Mouse (Mus musculus) kidney, embryonic 14.5 days (tissue): ENCODE data around the gene Hcn2. TPM values are rescaled to one million over a fixed set of nuclear protein-coding genes. Genes with fewer than 3 reads are reported as not detected.

Experiments
- ATAC-seq: fragments of 200-750 bp; cut with Nextera tagmentation; 2 replicates; pipeline ENCODE4 v1.8.0; 2017; ENCODE audit warnings: moderate number of reproducible peaks, mild to moderate bottlenecking, moderate TSS enrichment, moderate library complexity; ENCODE audit not compliant: low FRiP score, low TSS enrichment
- H3K27ac ChIP-seq: fragments of 300-500 bp; sonication (generic); 2 replicates; pipeline ENCODE4 v1.5.1; 2014; ENCODE audit warnings: low read depth, mild to moderate bottlenecking, low read length, moderate library complexity, mixed read lengths
- H3K27me3 ChIP-seq: fragments of 300-500 bp; sonication (generic); 2 replicates; pipeline ENCODE4 v1.6.1; 2014; ENCODE audit warnings: mild to moderate bottlenecking, low read length; ENCODE audit not compliant: control insufficient read depth, insufficient read depth
- H3K36me3 ChIP-seq: fragments of 300-500 bp; sonication (generic); 2 replicates; pipeline ENCODE4 v1.6.1; 2014; ENCODE audit warnings: low read length, mixed read lengths; ENCODE audit not compliant: control insufficient read depth, insufficient read depth
- H3K4me1 ChIP-seq: fragments of 300-500 bp; sonication (generic); 2 replicates; pipeline ENCODE4 v1.6.1; 2014; ENCODE audit warnings: low read length, mixed read lengths; ENCODE audit not compliant: control insufficient read depth, insufficient read depth
- H3K4me2 ChIP-seq: fragments of 300-500 bp; sonication (generic); replicated peaks from 2 replicates; pipeline ENCODE4 v1.6.1; 2014; ENCODE audit warnings: low read depth, mild to moderate bottlenecking, low read length
- H3K4me3 ChIP-seq: fragments of 300-500 bp; sonication (generic); 2 replicates; pipeline ENCODE4 v1.5.1; 2014; ENCODE audit warnings: mild to moderate bottlenecking, low read length
- H3K9ac ChIP-seq: fragments of 300-500 bp; sonication (generic); 2 replicates; pipeline ENCODE4 v1.6.1; 2014; ENCODE audit warnings: low read depth, mild to moderate bottlenecking, low read length, moderate library complexity
- H3K9me3 ChIP-seq: fragments of 300-500 bp; sonication (generic); 2 replicates; pipeline ENCODE4 v1.6.1; 2016; ENCODE audit warnings: low read length; ENCODE audit not compliant: control insufficient read depth
- WGBS: fragments of 180-500 bp; shearing (Covaris S2); extraction: QIAGEN DNeasy Blood & Tissue Kit; methylation state at CpG from one replicate; pipeline ENCODE4 v1.1.7; 2014; 5-methylcytosine and 5-hydroxymethylcytosine counted together
- polyA plus RNA-seq: library from polyadenylated mRNA; unstranded; fragments of >200 nt; fragmentation: Nextera tagmentation; extraction: Ambion mirVana; gene quantifications from 2 replicates; pipeline ENCODE4 v1.2.1, GENCODE M21; 2014

Gene Hcn2
- polyA plus RNA-seq, 1 experiment from 2014 or later: 0.11 TPM

DNA sequence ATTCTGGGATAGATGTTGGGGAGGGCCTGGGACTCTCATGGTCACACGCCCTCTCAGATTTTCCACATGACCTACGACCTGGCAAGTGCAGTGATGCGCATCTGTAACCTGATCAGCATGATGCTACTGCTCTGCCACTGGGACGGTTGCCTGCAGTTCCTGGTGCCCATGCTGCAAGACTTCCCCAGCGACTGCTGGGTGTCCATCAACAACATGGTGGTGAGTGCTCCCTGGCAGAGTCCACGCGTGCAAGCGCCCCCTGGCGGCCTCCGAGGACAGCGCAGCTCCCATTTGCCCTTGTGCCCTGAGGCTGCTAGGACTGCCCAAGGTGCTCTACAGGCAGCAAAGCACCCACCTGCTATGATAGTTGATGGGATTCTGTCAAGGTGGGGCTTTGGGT lies 9.7 kb downstream of the Hcn2 start:
- H3K36me3 ChIP-seq: no peaks in the 10 kb centered on the region
- 21% methylated on average over 11 of the region's 11 CpGs for WGBS
- H3K27ac ChIP-seq: no peak overlapping the region
- H3K9me3 ChIP-seq: no peaks in the 10 kb centered on the region
- peak; percentile 76 for ATAC-seq
- H3K27me3 ChIP-seq: no peaks in the 10 kb centered on the region
- H3K4me2 ChIP-seq: no peak overlapping the region
- 0 out of 2 replicates have a peak, but pooled peaks cover 4% of the 10 kb centered on the region for H3K4me1 ChIP-seq
- H3K4me3 ChIP-seq: no peak overlapping the region
- no peak overlapping the region for H3K9ac ChIP-seq

DNA sequence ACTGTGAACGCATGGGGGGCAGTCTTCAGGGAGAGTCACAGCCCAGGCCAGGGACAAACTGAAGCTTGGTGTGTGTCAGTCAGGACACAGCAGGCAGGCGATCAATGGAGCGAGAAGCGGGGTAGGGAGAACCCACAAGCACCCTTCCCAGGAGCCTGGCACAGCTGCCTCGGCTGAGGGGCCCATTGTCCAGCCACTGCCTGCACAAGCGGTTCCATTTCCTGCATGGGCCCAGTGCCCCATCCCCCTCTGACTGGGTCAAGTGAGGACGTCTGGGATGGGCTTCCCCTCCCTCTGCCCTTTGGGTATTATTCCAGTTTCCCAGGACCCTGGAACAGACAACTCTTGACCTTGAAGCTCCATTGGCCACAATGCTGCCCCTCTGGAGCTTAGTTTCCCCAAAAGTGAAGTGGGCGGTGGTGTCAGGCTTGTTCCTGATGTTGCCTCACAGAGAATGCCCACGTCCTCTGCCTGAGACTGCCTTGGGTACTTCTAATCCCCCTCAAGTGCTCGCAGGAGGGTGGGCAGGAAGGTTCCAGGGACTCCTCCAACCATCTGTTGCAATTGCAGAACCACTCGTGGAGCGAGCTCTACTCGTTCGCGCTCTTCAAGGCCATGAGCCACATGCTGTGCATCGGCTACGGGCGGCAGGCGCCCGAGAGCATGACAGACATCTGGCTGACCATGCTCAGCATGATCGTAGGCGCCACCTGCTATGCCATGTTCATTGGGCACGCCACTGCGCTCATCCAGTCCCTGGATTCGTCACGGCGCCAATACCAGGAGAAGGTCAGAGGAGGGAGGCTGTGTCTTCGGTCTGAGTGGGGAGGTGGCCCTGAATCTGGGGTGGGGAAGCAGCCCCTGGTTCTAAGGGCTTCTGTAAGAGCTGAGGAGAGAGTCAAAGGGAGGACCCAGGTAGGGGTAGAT lies 12.2 kb downstream of the Hcn2 start:
- Histone ChIP-seq H3K4me2 (no peak overlapping the region), H3K27me3 (no peaks in the 10 kb centered on the region), H3K27ac (no peak overlapping the region), H3K4me1 (0 out of 2 replicates have a peak, but pooled peaks cover 4% of the 10 kb centered on the region), H3K36me3 (no peaks in the 10 kb centered on the region), H3K9me3 (no peaks in the 10 kb centered on the region), H3K9ac (no peak overlapping the region), H3K4me3 (no peak overlapping the region)
- ATAC-seq: no peak
- 72% methylated on average over 28 of the region's 28 CpGs for WGBS

DNA sequence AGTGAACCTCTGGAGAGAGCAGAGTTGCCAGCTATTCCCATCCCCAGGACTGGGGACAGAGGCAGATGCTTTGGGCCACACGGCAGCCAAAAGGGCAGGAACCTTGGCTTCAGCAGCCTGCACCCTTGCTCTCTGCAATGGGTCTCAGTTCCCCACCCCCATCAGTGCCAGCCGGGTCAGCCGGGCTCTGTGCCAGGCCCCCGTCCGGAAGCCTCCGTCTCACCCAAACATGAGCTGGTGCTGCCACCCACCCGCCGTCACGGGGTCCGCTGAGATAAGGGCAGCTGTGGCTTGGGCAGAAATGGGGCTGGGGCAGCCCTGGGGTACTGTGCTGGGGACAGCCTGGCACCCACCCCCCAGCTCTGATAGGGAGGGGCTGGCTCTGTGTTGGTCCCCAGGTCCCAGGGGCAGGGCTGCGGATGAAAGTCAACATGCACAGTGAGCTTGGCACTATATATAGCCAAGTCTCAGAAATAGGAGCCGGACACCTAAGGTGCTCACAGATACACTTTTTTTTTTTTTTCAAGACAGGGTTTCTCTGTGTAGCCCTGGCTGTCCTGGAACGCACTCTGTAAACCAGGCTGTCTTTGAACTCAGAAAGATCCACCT lies 13.0 kb downstream of the Hcn2 start:
- Histone ChIP-seq H3K9ac (no peak overlapping the region; the same call in 1 of the 2 replicates), H3K9me3 (0 out of 2 replicates have a peak, but pooled peaks cover 2% of the 10 kb centered on the region), H3K27ac (no peak overlapping the region), H3K4me2 (no peak overlapping the region), H3K27me3 (no peaks in the 10 kb centered on the region), H3K4me1 (0 out of 2 replicates have a peak, but pooled peaks cover 4% of the 10 kb centered on the region), H3K36me3 (peaks cover 2% of the 10 kb centered on the region; the same call in 1 of the 2 replicates), H3K4me3 (no peak overlapping the region)
- WGBS: 87% methylated on average over 13 of the region's 13 CpGs
- ATAC-seq: no peak

DNA sequence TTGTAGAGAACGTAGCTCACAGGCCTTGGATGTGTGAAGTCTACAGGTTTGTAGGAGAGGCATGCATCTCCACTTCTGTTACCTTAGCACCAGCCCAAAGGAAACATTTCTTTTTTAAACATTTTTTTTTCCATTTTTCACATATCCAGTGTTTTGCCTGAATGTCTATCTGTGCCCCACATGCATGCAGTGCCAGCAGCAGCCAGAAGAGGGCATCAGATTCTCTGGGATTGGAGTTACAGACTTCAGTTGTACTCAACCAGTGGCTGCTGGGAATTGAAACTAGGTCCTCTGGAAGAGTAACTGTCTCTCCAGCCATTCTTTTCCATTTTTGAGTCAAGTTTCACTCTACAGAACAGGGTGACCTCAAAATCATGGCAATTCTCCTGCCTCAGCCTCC lies 16.1 kb downstream of the Hcn2 start:
- Histone ChIP-seq H3K9ac (no peak overlapping the region), H3K4me2 (no peak overlapping the region), H3K4me1 (no peaks in the 10 kb centered on the region), H3K27ac (no peak overlapping the region), H3K36me3 (peaks cover 24% of the 10 kb centered on the region), H3K4me3 (no peak overlapping the region), H3K27me3 (no peaks in the 10 kb centered on the region), H3K9me3 (peaks cover 23% of the 10 kb centered on the region)
- 100% methylated on average over 1 of the region's 1 CpGs for WGBS
- ATAC-seq: no peak

- no peaks in the 10 kb centered on the region for H3K27me3 ChIP-seq
- H3K4me2 ChIP-seq: no peak overlapping the region
- H3K9me3 ChIP-seq: peaks cover 37% of the 10 kb centered on the region
- no peak overlapping the region for H3K9ac ChIP-seq
- 90% methylated on average over 15 of the region's 15 CpGs for WGBS
- H3K36me3 ChIP-seq: peaks cover 38% of the 10 kb centered on the region
- no peak for ATAC-seq
- no peak overlapping the region for H3K27ac ChIP-seq
- H3K4me1 ChIP-seq: no peaks in the 10 kb centered on the region
- no peak overlapping the region for H3K4me3 ChIP-seq
These were observed 17.4 kb downstream of the Hcn2 start for GRCm38 (mm10) chr10:79733847-79734246.

DNA sequence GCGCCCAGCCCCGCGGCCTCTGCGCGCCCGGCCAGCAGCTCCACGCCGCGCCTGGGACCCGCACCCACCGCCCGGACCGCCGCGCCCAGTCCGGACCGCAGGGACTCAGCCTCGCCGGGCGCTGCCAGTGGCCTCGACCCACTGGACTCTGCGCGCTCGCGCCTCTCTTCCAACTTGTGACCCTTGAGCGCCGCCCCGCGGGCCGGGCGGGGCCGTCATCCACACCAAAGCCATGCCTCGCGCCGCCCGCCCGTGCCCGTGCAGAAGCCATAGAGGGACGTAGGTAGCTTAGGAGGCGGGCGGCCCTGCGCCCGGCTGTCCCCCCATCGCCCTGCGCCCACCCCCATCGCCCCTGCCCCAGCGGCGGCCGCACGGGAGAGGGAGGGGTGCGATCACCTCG lies 18.9 kb downstream of the Hcn2 start:
- peaks cover 52% of the 10 kb centered on the region for H3K9me3 ChIP-seq
- ATAC-seq: no peak
- H3K9ac ChIP-seq: no peak overlapping the region
- WGBS: 37% methylated on average over 51 of the region's 52 CpGs
- no peaks in the 10 kb centered on the region for H3K4me1 ChIP-seq
- peaks cover 53% of the 10 kb centered on the region for H3K36me3 ChIP-seq
- H3K4me3 ChIP-seq: no peak overlapping the region
- peak overlapping the region; percentile 12 for H3K4me2 ChIP-seq
- no peaks in the 10 kb centered on the region for H3K27me3 ChIP-seq
- no peak overlapping the region for H3K27ac ChIP-seq

GRCm38 (mm10) chr10:79736706-79737105 lies 20.3 kb downstream of the Hcn2 start:
- no peaks in the 10 kb centered on the region for H3K4me1 ChIP-seq
- no peak for ATAC-seq
- H3K4me3 ChIP-seq: no peak overlapping the region
- H3K27me3 ChIP-seq: no peaks in the 10 kb centered on the region
- no peak overlapping the region for H3K27ac ChIP-seq
- 72% methylated on average over 14 of the region's 14 CpGs for WGBS
- peaks cover 66% of the 10 kb centered on the region for H3K36me3 ChIP-seq
- H3K9ac ChIP-seq: no peak overlapping the region
- peaks cover 62% of the 10 kb centered on the region for H3K9me3 ChIP-seq
- H3K4me2 ChIP-seq: no peak overlapping the region

DNA sequence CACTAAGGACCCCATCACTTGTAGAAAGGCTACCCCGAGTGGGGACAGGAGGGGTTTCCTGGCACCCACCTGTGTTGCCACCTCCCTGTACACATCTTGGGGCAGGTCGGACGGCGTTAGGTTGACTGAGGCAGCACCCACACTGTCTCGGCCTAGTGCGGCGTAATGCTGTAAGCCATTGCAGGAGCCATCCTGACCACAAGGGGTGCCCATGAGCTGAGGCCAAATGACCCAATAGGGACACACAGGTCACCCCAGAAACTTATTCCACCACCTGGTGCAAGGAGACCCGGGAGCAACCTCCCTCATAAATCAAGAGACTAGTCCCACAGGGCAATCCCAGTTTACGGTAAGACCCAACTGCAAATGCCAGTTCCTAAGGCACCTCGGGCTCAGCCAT lies 21.8 kb downstream of the Hcn2 start:
- Histone ChIP-seq H3K27me3 (no peaks in the 10 kb centered on the region), H3K4me3 (no peak overlapping the region), H3K9me3 (peaks cover 62% of the 10 kb centered on the region), H3K4me1 (no peaks in the 10 kb centered on the region), H3K9ac (no peak overlapping the region), H3K27ac (no peak overlapping the region), H3K36me3 (peaks cover 80% of the 10 kb centered on the region), H3K4me2 (no peak overlapping the region)
- no peak for ATAC-seq
- 94% methylated on average over 10 of the region's 10 CpGs for WGBS

GRCm38 (mm10) chr10:79739234-79739633 lies 22.8 kb downstream of the Hcn2 start:
- H3K27ac ChIP-seq: no peak overlapping the region
- H3K36me3 ChIP-seq: peaks cover 89% of the 10 kb centered on the region
- no peaks in the 10 kb centered on the region for H3K27me3 ChIP-seq
- no peak overlapping the region for H3K4me3 ChIP-seq
- H3K4me1 ChIP-seq: no peaks in the 10 kb centered on the region
- 98% methylated on average over 28 of the region's 28 CpGs for WGBS
- H3K4me2 ChIP-seq: no peak overlapping the region
- H3K9me3 ChIP-seq: peaks cover 60% of the 10 kb centered on the region
- H3K9ac ChIP-seq: no peak overlapping the region
- ATAC-seq: no peak
